In the genomic region with DNA sequence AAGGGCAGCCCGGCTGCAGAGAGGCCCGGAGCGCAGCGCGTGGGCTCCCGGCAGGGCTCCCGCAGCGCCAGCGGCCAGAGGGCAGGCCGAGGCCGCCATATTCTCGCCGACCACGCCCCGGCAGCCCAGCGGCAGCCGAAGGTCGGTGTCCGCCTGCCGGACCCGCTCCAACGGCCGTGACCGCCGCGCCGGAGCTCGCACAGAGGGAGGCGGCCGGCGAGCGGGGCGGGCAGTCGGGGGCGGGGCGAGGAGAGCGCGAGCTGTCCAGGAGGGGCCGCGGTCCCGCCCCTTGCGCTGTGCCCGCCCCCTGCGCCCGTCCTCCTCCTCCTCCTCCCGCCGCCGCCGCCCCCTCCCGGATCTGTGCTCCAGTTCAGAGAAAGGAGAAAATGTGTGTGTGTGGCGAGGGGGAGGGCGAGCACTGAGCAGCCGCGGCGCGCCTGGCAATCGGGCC, we compare ENCODE assay signal across 8 mouse cellular contexts. TPM values are rescaled to one million over a fixed set of nuclear protein-coding genes. Genes with fewer than 3 reads are reported as not detected.
DNase-seq lines count a peak whose midpoint lies in the region; ATAC-seq lines count a peak whose summit lies in the region.

No protein-coding gene starts in this region.

- ATAC-seq in activated CD4-positive, CD25-positive, alpha-beta regulatory T cell, adult 4 months = peak; percentile 49
- peak; percentile 72 for ATAC-seq in common myeloid progenitor, adult 5-6 weeks (replicated peaks; ENCODE audit: low read depth, poor library complexity, severe bottlenecking)
- ATAC-seq in megakaryocyte progenitor cell, adult 5-6 weeks (replicated peaks; ENCODE audit: poor library complexity) = peak; percentile 72

- peak; percentile 86 to 90 for DNase-seq in gastrocnemius, adult 8-10 months (ENCODE audit: low spot score in 2 of 2)
- peak; percentile 82 for DNase-seq in induced T-regulatory cell, adult 2 months (ENCODE audit: low read depth)
- DNase-seq in left cerebral cortex, postnatal 10 days (ENCODE audit: extremely low spot score in 1 of 2, low spot score in 2 of 2) = peak; percentile 88 to 97
- DNase-seq in right cerebral cortex, postnatal 14 days = peak; percentile 93
- DNase-seq in urinary bladder, postnatal 25 days (ENCODE audit: low spot score) = peak; percentile 90

- intact Hi-C loops in left cerebral cortex, postnatal 10 days (cut with DNase I) = loop anchor here (5.0 to 10.0 kb wide), 3 partner anchors 70 to 465 kb away; no protein-coding TSS in a partner anchor

RNA-seq across cellular contexts. Expression of gene Gnaq, which starts 0.3 kb away (rescaled TPM):
- 10 to 100 TPM; 18.3 to 23.3 TPM for polyA plus RNA-seq in activated CD4-positive, CD25-positive, alpha-beta regulatory T cell, adult 4 months (2017; shearing (Covaris generic))
- total RNA-seq in common myeloid progenitor, adult 5-6 weeks (2017) = 14.9 and 20.5 TPM in 2 replicates
- total RNA-seq in gastrocnemius, adult 8-10 months (2022) = 10 to 100 TPM; 11.1 to 15.0 (median 13.8) TPM
- 100 to 1,000 TPM; 197 to 209 TPM for total RNA-seq in left cerebral cortex, postnatal 10 days (2021)
- 22.2 and 23.8 TPM in 2 replicates for total RNA-seq in megakaryocyte progenitor cell, adult 5-6 weeks (2015)
- total RNA-seq in megakaryocyte progenitor cell, adult 5-6 weeks (2017) = 14.3 and 20.4 TPM in 2 replicates

Comparison
In these comparisons a context has a peak if more than half of its experiments do, and no peak if none do; other contexts are left out.
1. Peak in every context shown above with its lines: DNase-seq and ATAC-seq.